Mouse (Mus musculus): ENCODE results near the gene Atn1.

The Atn1 gene

GRCm38 (mm10) chr6:124767920-124768703, 11.8 kb upstream of the Atn1 start:
- DNase-seq: peak; percentile 74 to 77

GRCm38 (mm10) chr6:124767536-124767919, 11.2 kb upstream of the Atn1 start:
- no peak for DNase-seq

- no peak for DNase-seq
Observed at GRCm38 (mm10) chr6:124765951-124766350, 9.6 kb upstream of the Atn1 start.

- DNase-seq: peak; percentile 88 to 90
Observed at GRCm38 (mm10) chr6:124759259-124759658, 2.9 kb upstream of the Atn1 start.

- no peak for DNase-seq
Observed at GRCm38 (mm10) chr6:124758849-124759232, 2.5 kb upstream of the Atn1 start.

GRCm38 (mm10) chr6:124757909-124758848, 1.9 kb upstream of the Atn1 start:
- peak; percentile 75 to 77 for DNase-seq

- DNase-seq: no peak
Observed at GRCm38 (mm10) chr6:124757351-124757880, 1.1 kb upstream of the Atn1 start.

GRCm38 (mm10) chr6:124756652-124757350, 477 bp upstream of the Atn1 start:
- DNase-seq: peak; percentile 86 to 91

GRCm38 (mm10) chr6:124755306-124755705, 1.0 kb downstream of the Atn1 start:
- no peak for DNase-seq

GRCm38 (mm10) chr6:124753861-124754260, 2.5 kb downstream of the Atn1 start:
- DNase-seq: no peak

- no peak for DNase-seq
Observed at GRCm38 (mm10) chr6:124750405-124750804, 5.9 kb downstream of the Atn1 start.

GRCm38 (mm10) chr6:124746654-124747632, 9.4 kb downstream of the Atn1 start:
- peak in 1 of 2 experiments; percentile 39 for DNase-seq

GRCm38 (mm10) chr6:124746296-124746605, 10.1 kb downstream of the Atn1 start:
- DNase-seq: peak in 1 of 2 experiments; percentile 51

- peak; percentile 94 to 98 for DNase-seq
Observed at GRCm38 (mm10) chr6:124745490-124746295, 10.6 kb downstream of the Atn1 start.

GRCm38 (mm10) chr6:124744755-124745321, 11.5 kb downstream of the Atn1 start:
- peak; percentile 65 to 72 for DNase-seq

- DNase-seq: peak; percentile 17 to 37
Observed at GRCm38 (mm10) chr6:124743647-124744046, 12.7 kb downstream of the Atn1 start.

- peak; percentile 31 to 36 for DNase-seq
Observed at GRCm38 (mm10) chr6:124742839-124743514, 13.3 kb downstream of the Atn1 start.

- DNase-seq: peak in 1 of 2 experiments; percentile 24
Observed at GRCm38 (mm10) chr6:124741842-124742241, 14.5 kb downstream of the Atn1 start.

GRCm38 (mm10) chr6:124740888-124741761, 15.2 kb downstream of the Atn1 start, which contains the start of gene Grcc10:
Gene Grcc10, minus strand, starts transcription at chr6:124741374.
- DNase-seq: peak; percentile 84 to 88

Data from cerebellum, adult 18-20 months (tissue).